Mouse (Mus musculus): ENCODE measurements around the gene H2afj.

DNA sequence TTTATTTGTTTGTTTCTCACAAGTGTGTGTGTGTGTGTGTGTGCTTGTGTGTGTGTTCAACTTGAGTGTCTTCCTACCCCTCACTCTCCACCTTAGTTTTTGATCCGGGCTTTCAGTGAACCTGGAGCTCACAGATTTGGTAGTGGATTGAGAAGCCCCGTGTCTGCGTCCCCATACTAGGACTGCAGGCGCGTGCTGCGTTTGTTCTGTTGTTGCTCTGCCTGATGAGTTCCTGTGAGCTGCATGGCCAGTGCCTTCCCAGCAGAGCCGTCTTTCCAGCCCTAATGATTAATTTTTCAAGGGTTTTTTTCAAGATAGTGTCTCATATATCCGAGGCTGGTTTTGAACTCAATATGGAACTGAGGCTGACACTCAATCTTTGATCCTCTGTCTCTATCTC lies 50.4 kb downstream of the H2afj start:
- TF ChIP-seq CTCF (IDR thresholded peaks at IDR 0.05; ENCODE audit: low read depth, low read length) (no peak), GATA2 (IDR thresholded peaks at IDR 0.05; ENCODE audit: borderline replicate concordance, low read depth, low read length) (no peak), TAL1 (conservative IDR thresholded peaks at IDR 0.05; ENCODE audit: low read depth, low read length) (no peak), GATA1 (IDR thresholded peaks at IDR 0.05; ENCODE audit: borderline replicate concordance, low read length) (no peak), POLR2AphosphoS5 (IDR thresholded peaks at IDR 0.05; ENCODE audit: insufficient replicate concordance, low read depth, low read length) (no peak)

All from G1E (cell line).